Mouse (Mus musculus): ENCODE results near the gene Chaf1b. TPM values are rescaled to one million over a fixed set of nuclear protein-coding genes. Genes with fewer than 3 reads are reported as not detected.

The Chaf1b gene
- 1 to 10 TPM; 3.8 to 5.6 TPM for total RNA-seq (2023)

DNA sequence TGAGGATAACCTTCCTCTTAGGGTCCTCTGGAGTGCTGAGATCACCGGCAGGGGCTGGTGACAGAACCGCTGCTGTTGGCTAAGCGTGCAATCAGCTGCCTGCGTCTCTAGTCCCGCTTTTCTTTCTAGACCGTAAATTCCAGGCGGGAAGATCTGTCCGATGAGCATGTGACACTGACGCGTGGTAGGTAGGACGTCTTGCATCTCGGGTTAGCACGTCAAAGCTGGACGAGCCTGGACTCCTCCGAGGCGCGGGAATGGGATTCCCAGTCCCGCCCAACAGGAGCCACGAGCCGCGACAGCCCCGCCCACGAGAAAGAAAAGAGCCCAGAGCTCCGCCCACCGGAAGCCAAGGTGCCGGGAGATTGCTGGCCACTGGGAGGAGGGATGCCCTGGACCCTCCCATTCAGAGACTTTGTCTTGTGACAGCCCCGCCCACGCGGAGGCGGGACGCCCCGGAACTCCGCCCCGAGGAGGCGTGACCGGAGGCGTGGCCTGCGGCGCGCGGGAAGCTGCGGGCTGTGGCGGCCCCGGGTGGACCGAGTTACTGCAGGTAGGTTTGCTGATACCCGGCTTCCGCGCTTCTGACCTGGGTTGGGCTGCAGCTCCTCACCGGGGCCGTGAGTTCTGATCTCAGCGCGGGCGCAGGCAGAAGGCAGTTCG, at the start of gene Chaf1b:
Gene Chaf1b (plus strand): TSS at position 479 of the 663 bp plus-strand sequence.

Other genes starting within 250 kb of the Chaf1b start
- gene Cbr3, start 200.7 kb upstream of the Chaf1b start, total RNA-seq (2023) = 10 to 100 TPM; 11.6 to 12.0 TPM
- 10 to 100 TPM; 56.0 to 63.8 TPM for gene Dop1b, start 172.0 kb upstream of the Chaf1b start, total RNA-seq (2023)
- gene Morc3, start 51.8 kb upstream of the Chaf1b start, total RNA-seq (2023) = 100 to 1,000 TPM; 114 to 148 TPM
- gene Cldn14, start 124.9 kb downstream of the Chaf1b start, total RNA-seq (2023) = not detected
- gene Sim2, start 201.0 kb downstream of the Chaf1b start, total RNA-seq (2023) = not detected